Mouse (Mus musculus) embryo, embryonic 11.5 days (tissue): Measurements from ENCODE around the gene Nbl1.

Experiments
- DNase-seq: peaks from one replicate; pipeline ENCODE4 v3.0.0-alpha.2; 2012; ENCODE audit warnings: low read depth, low spot score

Nbl1 gene

GRCm38 (mm10) chr4:139100326-139100725, 7.5 kb upstream of the Nbl1 start:
- no peak for DNase-seq

GRCm38 (mm10) chr4:139096201-139096600, 3.4 kb upstream of the Nbl1 start:
- DNase-seq: no peak

- DNase-seq: no peak
These were observed 2.6 kb upstream of the Nbl1 start for GRCm38 (mm10) chr4:139095406-139095805.

- DNase-seq: no peak
These were observed 370 bp upstream of the Nbl1 start for GRCm38 (mm10) chr4:139093196-139093530.

- DNase-seq: no peak
These were observed 1.1 kb downstream of the Nbl1 start for GRCm38 (mm10) chr4:139091478-139092355.

GRCm38 (mm10) chr4:139091066-139091465, 1.7 kb downstream of the Nbl1 start:
- no peak for DNase-seq

- no peak for DNase-seq
These were observed 2.4 kb downstream of the Nbl1 start for GRCm38 (mm10) chr4:139090303-139090940.

- no peak for DNase-seq
These were observed 3.7 kb downstream of the Nbl1 start for GRCm38 (mm10) chr4:139088982-139089671.

GRCm38 (mm10) chr4:139086984-139087383, 5.8 kb downstream of the Nbl1 start:
- DNase-seq: no peak

- peak; percentile 84 for DNase-seq
These were observed 6.8 kb downstream of the Nbl1 start for GRCm38 (mm10) chr4:139086037-139086436.

- no peak for DNase-seq
These were observed 7.5 kb downstream of the Nbl1 start for GRCm38 (mm10) chr4:139085337-139085736.

GRCm38 (mm10) chr4:139082790-139083564, 9.8 kb downstream of the Nbl1 start:
- no peak for DNase-seq

- no peak for DNase-seq
These were observed 11.4 kb downstream of the Nbl1 start for GRCm38 (mm10) chr4:139081270-139081931.

- no peak for DNase-seq
These were observed 12.5 kb downstream of the Nbl1 start for GRCm38 (mm10) chr4:139080259-139080658.

GRCm38 (mm10) chr4:139079439-139079838, 13.4 kb downstream of the Nbl1 start:
- no peak for DNase-seq

- no peak for DNase-seq
These were observed 14.1 kb downstream of the Nbl1 start for GRCm38 (mm10) chr4:139078726-139079125.

- no peak for DNase-seq
These were observed 14.5 kb downstream of the Nbl1 start for GRCm38 (mm10) chr4:139078313-139078712.

- DNase-seq: no peak
These were observed 16.9 kb downstream of the Nbl1 start for GRCm38 (mm10) chr4:139075915-139076314.

- no peak for DNase-seq
These were observed 17.6 kb downstream of the Nbl1 start, which contains the start of gene Htr6 for GRCm38 (mm10) chr4:139075041-139075711. Htr6 (minus strand) TSS chr4:139075570.

- DNase-seq: no peak
These were observed 18.7 kb downstream of the Nbl1 start for GRCm38 (mm10) chr4:139074060-139074459.

GRCm38 (mm10) chr4:139068287-139068686, 24.5 kb downstream of the Nbl1 start:
- DNase-seq: no peak
